ENCODE assay signal across 9 mouse cellular contexts in the genomic region with DNA sequence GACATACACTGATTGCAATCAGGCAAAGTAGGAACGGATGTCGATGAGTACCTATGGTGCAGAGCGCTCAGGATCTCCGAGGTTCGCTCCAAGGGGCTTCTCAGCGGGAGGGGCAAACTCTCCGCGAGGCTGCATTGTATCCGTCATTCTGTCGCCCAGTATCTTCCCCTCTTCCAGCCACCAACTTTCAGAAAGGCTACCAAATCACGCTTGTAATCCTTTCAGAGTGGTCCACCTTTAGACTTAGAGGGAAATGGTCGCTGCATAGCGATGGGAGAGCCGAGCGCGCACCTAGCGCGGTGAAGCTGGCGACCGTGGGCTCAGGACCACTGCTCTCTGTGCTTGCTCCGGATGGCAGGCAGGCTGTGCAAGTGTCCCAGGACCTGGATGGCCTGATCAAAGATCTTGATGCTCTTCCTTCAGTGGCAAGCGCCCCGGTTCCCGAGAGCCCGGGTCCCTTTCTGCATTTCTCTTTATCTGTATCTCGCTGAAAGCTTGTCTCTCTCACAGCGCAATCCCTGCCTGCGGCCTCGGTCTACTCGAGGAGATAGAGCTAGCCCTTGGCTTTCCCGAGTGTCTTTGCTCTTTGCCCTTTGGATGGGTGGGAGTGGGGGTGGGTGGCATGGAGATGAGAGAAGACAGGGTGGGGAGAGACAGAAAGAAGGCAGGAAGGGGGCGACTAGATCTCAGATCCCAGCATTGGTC. TPM values are rescaled to one million over a fixed set of nuclear protein-coding genes. Genes with fewer than 3 reads are reported as not detected.
DNase-seq lines count a peak whose midpoint lies in the region; ATAC-seq and TF ChIP-seq lines count a peak whose summit lies in the region.
"Had no signal": no experiment of that assay in that cellular context is flagged by ENCODE, and none has a peak within 500 bp of the region (broad histone marks: within the 10 kb centered on the region; RNA-seq: fewer than 3 reads in every experiment).

No protein-coding gene starts in this region.

- WGBS in hindbrain, embryonic 16.5 days, result under 1% methylated on average over 32 of the region's 32 CpGs
- WGBS in midbrain, postnatal 0 days, result under 1% methylated on average over 32 of the region's 32 CpGs

- H3K27ac ChIP-seq in hindbrain, embryonic 16.5 days (ENCODE audit: low read depth, low read length), result peak overlapping the region; percentile 92
- peak overlapping the region; percentile 87 for H3K27ac ChIP-seq in midbrain, postnatal 0 days (ENCODE audit: low read depth, low read length)

- peak overlapping the region; percentile 76 for H3K4me3 ChIP-seq in hindbrain, embryonic 16.5 days (ENCODE audit: low read length)
- peak overlapping the region; percentile 71 for H3K4me3 ChIP-seq in midbrain, postnatal 0 days (ENCODE audit: low read depth, low read length)

- peak overlapping the region; percentile 73 for H3K9ac ChIP-seq in hindbrain, embryonic 16.5 days (ENCODE audit: low read depth, low read length)
- peak overlapping the region; percentile 82 for H3K9ac ChIP-seq in midbrain, postnatal 0 days (replicated peaks; ENCODE audit: low read length, poor library complexity, severe bottlenecking)

- ATAC-seq in hindbrain, embryonic 16.5 days, result peak; percentile 57
- ATAC-seq in midbrain, postnatal 0 days (ENCODE audit: low FRiP score), result peak; percentile 39

- H3K9me3 ChIP-seq in hindbrain, embryonic 16.5 days (ENCODE audit: control insufficient read depth, low read length), result no peaks in the 10 kb centered on the region
- H3K9me3 ChIP-seq in midbrain, postnatal 0 days (ENCODE audit: low read length), result no peaks in the 10 kb centered on the region

- no peaks in the 10 kb centered on the region; the same call in 1 of the 2 replicates for H3K4me1 ChIP-seq in hindbrain, embryonic 16.5 days (ENCODE audit: control insufficient read depth, insufficient read depth, low read depth, low read length)
- H3K4me1 ChIP-seq in midbrain, postnatal 0 days (ENCODE audit: insufficient read depth, low read length), result no peaks in the 10 kb centered on the region

- H3K27me3 ChIP-seq in hindbrain, embryonic 16.5 days (replicated peaks; ENCODE audit: control insufficient read depth, insufficient read depth, low read length), result no peaks in the 10 kb centered on the region
- H3K27me3 ChIP-seq in midbrain, postnatal 0 days (ENCODE audit: insufficient read depth, low read length), result no peaks in the 10 kb centered on the region

- no peaks in the 10 kb centered on the region for H3K36me3 ChIP-seq in hindbrain, embryonic 16.5 days (ENCODE audit: control insufficient read depth, insufficient read depth, low read length)
- no peaks in the 10 kb centered on the region for H3K36me3 ChIP-seq in midbrain, postnatal 0 days (ENCODE audit: insufficient read depth, low read length)

- DNase-seq in layer of hippocampus, postnatal 10 days (ENCODE audit: low spot score in 2 of 2), result peak; percentile 46 to 53
- no peak for DNase-seq in layer of hippocampus, adult 9-10 months (ENCODE audit: low spot score)
- peak; percentile 37 to 45 for DNase-seq in cerebellum, postnatal 36 days
- DNase-seq in midbrain, postnatal 0 days (ENCODE audit: low spot score), result peak; percentile 49
- DNase-seq in thymus, postnatal 0 days (ENCODE audit: low spot score), result no peak
- no peak for DNase-seq in lung, postnatal 25 days (ENCODE audit: low spot score)
- DNase-seq in adrenal gland, adult (ENCODE audit: inconsistent age in 2 of 2, low spot score in 1 of 2), result no peak

- TF ChIP-seq CTCF in midbrain, postnatal 0 days (IDR thresholded peaks at IDR 0.05), result no peak

- H3K4me2 ChIP-seq in hindbrain, embryonic 16.5 days (ENCODE audit: low read length), result peak overlapping the region; percentile 66
- H3K4me2 ChIP-seq in midbrain, postnatal 0 days (ENCODE audit: low read depth, low read length, poor library complexity, severe bottlenecking), result peak overlapping the region; percentile 55

RNA-seq across cellular contexts. Expression of gene Slitrk3, which starts 1.0 kb away (rescaled TPM):
- total RNA-seq in layer of hippocampus, postnatal 10 days (2021), result 10 to 100 TPM; 79.3 to 83.3 TPM
- 27.2 and 27.4 TPM in 2 replicates for polyA plus RNA-seq in hindbrain, embryonic 16.5 days (2015; fragmentation: Nextera tagmentation; extraction: Ambion mirVana)
- 31.9 and 38.8 TPM in 2 replicates for total RNA-seq in midbrain, postnatal 0 days (2014; rRNA removed)
- 22.4 and 23.0 TPM in 2 replicates for polyA plus RNA-seq in midbrain, postnatal 0 days (2015; fragmentation: Nextera tagmentation; extraction: Ambion mirVana)
- not detected in 2 replicates for polyA plus RNA-seq in thymus, postnatal 0 days (2015; fragmentation: Nextera tagmentation; extraction: Ambion mirVana)
- total RNA-seq: liver, adult 2 months had no signal
- polyA plus RNA-seq: liver, adult 2 months had no signal

Comparison
In these comparisons a context has a peak if more than half of its experiments do, and no peak if none do; other contexts are left out.
1. DNase-seq: peak in layer of hippocampus, postnatal 10 days (2 of 2), cerebellum, postnatal 36 days (2 of 2) and midbrain, postnatal 0 days (single experiment); none in layer of hippocampus, adult 9-10 months (single experiment), thymus, postnatal 0 days (single experiment), lung, postnatal 25 days (single experiment) and adrenal gland, adult (0 of 2).
2. RNA of gene Slitrk3, which starts 1.0 kb away (polyA plus RNA-seq): 27.2 to 27.4 TPM in hindbrain, embryonic 16.5 days and 22.4 to 23.0 TPM in midbrain, postnatal 0 days; not detected in thymus, postnatal 0 days; every median in the first group is over 10 times any median in the second.